Mouse (Mus musculus) liver, embryonic 13.5 days (tissue): ENCODE data around the gene Prkce. TPM values are rescaled to one million over a fixed set of nuclear protein-coding genes. Genes with fewer than 3 reads are reported as not detected.

Experiments used
- ATAC-seq: fragments of 200-750 bp; cut with Nextera tagmentation; 2 replicates; pipeline ENCODE4 v1.8.0; 2017; ENCODE audit warnings: low read depth, mild to moderate bottlenecking, moderate number of reproducible peaks, moderate library complexity
- DNase-seq: peaks from one replicate; pipeline ENCODE4 v3.0.0; 2022
- H3K27ac ChIP-seq: fragments of 300-500 bp; sonication (generic); 2 replicates; pipeline ENCODE4 v1.5.1; 2015; ENCODE audit warnings: moderate library complexity, mild to moderate bottlenecking, inconsistent platforms
- H3K27me3 ChIP-seq: fragments of 300-500 bp; sonication (generic); 2 replicates; pipeline ENCODE4 v1.6.1; 2015; ENCODE audit warnings: mild to moderate bottlenecking, inconsistent platforms
- H3K36me3 ChIP-seq: fragments of 300-500 bp; sonication (generic); 2 replicates; pipeline ENCODE4 v1.6.1; 2015; ENCODE audit warnings: mild to moderate bottlenecking, inconsistent platforms
- H3K4me1 ChIP-seq: fragments of 300-500 bp; sonication (generic); replicated peaks from 2 replicates; pipeline ENCODE4 v1.6.1; 2015; ENCODE audit warnings: inconsistent platforms
- H3K4me2 ChIP-seq: fragments of 300-500 bp; sonication (generic); 2 replicates; pipeline ENCODE4 v1.6.1; 2015; ENCODE audit warnings: inconsistent platforms, mild to moderate bottlenecking, moderate library complexity
- H3K4me3 ChIP-seq: fragments of 300-500 bp; sonication (generic); replicated peaks from 2 replicates; pipeline ENCODE4 v1.5.1; 2015; ENCODE audit warnings: mild to moderate bottlenecking, inconsistent platforms
- H3K9ac ChIP-seq: fragments of 300-500 bp; sonication (generic); 2 replicates; pipeline ENCODE4 v1.6.1; 2015; ENCODE audit warnings: mild to moderate bottlenecking, inconsistent platforms
- H3K9me3 ChIP-seq: fragments of 300-500 bp; sonication (generic); replicated peaks from 2 replicates; pipeline ENCODE4 v1.6.1; 2016; ENCODE audit warnings: inconsistent platforms
- WGBS: fragments of 180-500 bp; shearing (Covaris S2); methylation state at CpG from one replicate; pipeline ENCODE4 v1.1.7; 2015; ENCODE audit not compliant: insufficient replicate concordance; 5-methylcytosine and 5-hydroxymethylcytosine counted together
- polyA plus RNA-seq: library from polyadenylated mRNA; unstranded; fragments of >200 nt; fragmentation: Nextera tagmentation; extraction: Ambion mirVana; gene quantifications from 2 replicates; pipeline ENCODE4 v1.2.1, GENCODE M21; 2015

Prkce gene
- polyA plus RNA-seq, 1 experiment from 2014 or later: 0.90 TPM

DNA sequence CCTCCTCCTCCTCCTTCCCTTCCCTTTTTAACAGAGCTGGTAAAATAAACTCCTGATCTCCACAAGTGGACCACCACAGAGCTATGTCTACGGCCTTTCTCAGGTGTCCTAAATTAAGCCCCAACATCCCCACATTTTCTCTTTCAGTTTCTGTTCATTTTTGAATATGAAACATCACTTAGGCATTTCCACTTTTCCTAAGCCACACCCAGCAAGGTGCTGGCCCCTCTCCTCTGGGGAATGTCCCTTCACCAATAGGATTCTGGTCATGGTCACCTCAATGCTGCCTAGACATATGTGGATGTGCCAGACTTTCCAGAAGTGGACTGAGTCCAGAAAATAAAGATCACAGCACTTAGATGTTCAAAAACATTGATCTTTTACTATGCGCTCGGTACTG lies 193.3 kb downstream of the Prkce start:
- H3K4me1 ChIP-seq: 0 out of 2 replicates have a peak, but pooled peaks cover 3% of the 10 kb centered on the region
- no peak overlapping the region for H3K4me3 ChIP-seq
- WGBS: 86% methylated on average over 3 of the region's 3 CpGs
- no peak overlapping the region for H3K4me2 ChIP-seq
- no peaks in the 10 kb centered on the region for H3K27me3 ChIP-seq
- H3K9ac ChIP-seq: no peak overlapping the region
- ATAC-seq: no peak
- no peak for DNase-seq
- H3K27ac ChIP-seq: no peak overlapping the region
- no peaks in the 10 kb centered on the region for H3K36me3 ChIP-seq
- no peaks in the 10 kb centered on the region for H3K9me3 ChIP-seq

DNA sequence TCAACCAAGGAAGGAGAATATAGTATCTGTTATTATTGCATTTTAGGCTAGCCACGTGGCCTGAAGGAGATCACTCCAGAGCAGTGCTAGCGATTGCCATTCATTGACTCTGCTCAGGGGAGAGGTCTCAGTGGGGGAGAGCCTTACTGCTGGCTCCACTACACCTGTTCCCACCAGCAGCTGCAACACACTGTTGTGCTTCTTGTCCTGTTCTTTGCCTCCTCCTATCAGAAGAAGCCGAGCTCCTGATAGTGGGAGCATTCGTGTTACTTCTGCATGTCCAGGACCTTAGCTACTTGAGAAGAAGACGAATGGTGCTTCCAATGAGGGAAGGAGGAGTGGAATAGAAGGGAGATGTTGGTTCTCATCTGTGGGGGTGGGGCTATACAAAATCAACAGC lies 195.8 kb downstream of the Prkce start:
- 51% methylated on average over 5 of the region's 5 CpGs for WGBS
- DNase-seq (no peak), ATAC-seq (no peak)
- H3K9me3 ChIP-seq: no peaks in the 10 kb centered on the region
- H3K4me1 ChIP-seq: 0 out of 2 replicates have a peak, but pooled peaks cover 3% of the 10 kb centered on the region
- no peaks in the 10 kb centered on the region for H3K27me3 ChIP-seq
- no peak overlapping the region for H3K4me3 ChIP-seq
- no peaks in the 10 kb centered on the region for H3K36me3 ChIP-seq
- H3K9ac ChIP-seq: no peak overlapping the region
- H3K4me2 ChIP-seq: no peak overlapping the region
- no peak overlapping the region for H3K27ac ChIP-seq

DNA sequence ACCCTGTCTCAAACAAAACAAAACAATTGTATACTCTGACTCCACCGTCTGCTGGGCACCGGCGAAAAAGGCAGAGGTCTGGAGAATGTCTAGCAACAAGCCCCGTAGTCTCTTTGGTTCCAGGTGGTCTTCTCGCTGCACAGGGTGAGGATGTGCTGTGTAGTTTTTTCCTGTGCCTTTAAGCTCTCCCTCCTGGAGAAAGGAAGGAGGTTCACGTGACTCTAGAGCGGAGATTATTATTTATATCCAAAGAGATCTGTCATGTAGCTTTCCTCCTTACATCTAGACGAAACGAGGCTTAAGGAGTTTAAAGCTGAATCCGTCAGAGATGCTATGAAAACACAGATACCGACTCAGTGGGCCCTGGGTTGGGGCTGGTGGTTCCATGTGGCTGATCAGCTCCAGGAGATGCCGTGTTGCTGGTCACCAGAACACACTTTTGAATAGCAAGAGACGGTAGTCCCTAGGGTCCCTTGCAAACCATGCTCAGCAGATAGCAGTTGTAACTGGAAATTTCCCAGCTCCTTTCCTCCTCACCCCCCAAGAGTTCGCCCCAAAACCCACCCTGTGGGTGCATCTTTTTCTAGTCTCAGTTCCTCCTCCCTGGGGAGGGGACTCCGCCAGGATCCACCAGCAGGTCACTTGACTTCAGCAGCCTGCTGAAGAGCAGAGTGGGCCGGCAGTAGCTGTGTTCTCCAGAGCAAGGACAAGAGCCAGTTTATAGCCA lies 196.9 kb downstream of the Prkce start:
- ATAC-seq (no peak), DNase-seq (no peak)
- Histone ChIP-seq H3K9ac (no peak overlapping the region), H3K4me3 (no peak overlapping the region), H3K27me3 (no peaks in the 10 kb centered on the region), H3K36me3 (no peaks in the 10 kb centered on the region), H3K27ac (no peak overlapping the region), H3K9me3 (no peaks in the 10 kb centered on the region), H3K4me1 (0 out of 2 replicates have a peak, but pooled peaks cover 3% of the 10 kb centered on the region), H3K4me2 (no peak overlapping the region)
- 64% methylated on average over 16 of the region's 16 CpGs for WGBS

DNA sequence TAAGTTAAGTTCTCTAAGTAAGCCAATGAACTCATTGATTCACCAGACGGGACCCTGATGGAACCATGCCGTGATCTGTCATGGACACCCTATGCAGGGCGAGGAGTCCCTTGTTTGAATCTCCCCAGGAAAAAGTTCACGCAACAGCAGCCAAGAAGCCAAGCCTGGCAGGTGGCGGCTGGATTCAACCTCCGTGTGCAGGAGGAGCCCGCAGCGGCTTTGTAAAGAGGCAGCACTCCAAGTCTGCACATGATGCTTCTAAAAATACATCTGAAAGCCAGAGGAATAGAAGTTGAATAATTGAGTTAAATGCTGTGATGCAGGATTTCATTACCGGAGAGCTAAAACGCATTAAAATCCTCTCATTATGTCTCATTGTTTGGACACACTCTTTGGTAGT lies 199.3 kb downstream of the Prkce start:
- no peak overlapping the region for H3K4me3 ChIP-seq
- no peaks in the 10 kb centered on the region for H3K9me3 ChIP-seq
- no peak overlapping the region for H3K4me2 ChIP-seq
- ATAC-seq (no peak), DNase-seq (no peak)
- H3K27me3 ChIP-seq: no peaks in the 10 kb centered on the region
- H3K4me1 ChIP-seq: peaks cover 8% of the 10 kb centered on the region; the same call in 1 of the 2 replicates
- no peaks in the 10 kb centered on the region for H3K36me3 ChIP-seq
- 74% methylated on average over 10 of the region's 10 CpGs for WGBS
- H3K9ac ChIP-seq: no peak overlapping the region
- no peak overlapping the region for H3K27ac ChIP-seq

DNA sequence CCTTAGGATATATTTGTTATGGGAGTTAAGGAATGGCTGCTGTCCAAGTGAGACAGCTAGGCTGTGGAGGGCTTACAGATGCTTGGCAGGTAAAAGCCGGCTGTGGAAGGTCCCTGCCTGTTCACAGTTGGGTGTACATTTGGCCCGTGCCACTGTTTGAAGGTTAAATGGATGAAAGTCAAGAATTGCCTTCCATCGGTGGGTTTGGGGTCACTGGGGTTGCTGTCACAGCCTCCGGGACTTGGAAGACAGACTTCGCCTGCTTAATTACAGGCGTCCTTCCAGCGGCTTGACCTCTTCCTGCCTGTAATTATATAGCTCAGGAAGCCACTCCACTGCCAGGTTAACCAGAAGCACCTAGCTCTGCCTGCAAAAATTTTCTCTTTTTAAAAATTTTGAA lies 200.1 kb downstream of the Prkce start:
- H3K27me3 ChIP-seq: no peaks in the 10 kb centered on the region
- no peak overlapping the region for H3K4me3 ChIP-seq
- no peak for ATAC-seq
- H3K4me1 ChIP-seq: peaks cover 8% of the 10 kb centered on the region; the same call in 1 of the 2 replicates
- no peak overlapping the region for H3K9ac ChIP-seq
- no peak overlapping the region for H3K27ac ChIP-seq
- 58% methylated on average over 7 of the region's 7 CpGs for WGBS
- no peak for DNase-seq
- H3K36me3 ChIP-seq: no peaks in the 10 kb centered on the region
- H3K4me2 ChIP-seq: no peak overlapping the region
- H3K9me3 ChIP-seq: no peaks in the 10 kb centered on the region

DNA sequence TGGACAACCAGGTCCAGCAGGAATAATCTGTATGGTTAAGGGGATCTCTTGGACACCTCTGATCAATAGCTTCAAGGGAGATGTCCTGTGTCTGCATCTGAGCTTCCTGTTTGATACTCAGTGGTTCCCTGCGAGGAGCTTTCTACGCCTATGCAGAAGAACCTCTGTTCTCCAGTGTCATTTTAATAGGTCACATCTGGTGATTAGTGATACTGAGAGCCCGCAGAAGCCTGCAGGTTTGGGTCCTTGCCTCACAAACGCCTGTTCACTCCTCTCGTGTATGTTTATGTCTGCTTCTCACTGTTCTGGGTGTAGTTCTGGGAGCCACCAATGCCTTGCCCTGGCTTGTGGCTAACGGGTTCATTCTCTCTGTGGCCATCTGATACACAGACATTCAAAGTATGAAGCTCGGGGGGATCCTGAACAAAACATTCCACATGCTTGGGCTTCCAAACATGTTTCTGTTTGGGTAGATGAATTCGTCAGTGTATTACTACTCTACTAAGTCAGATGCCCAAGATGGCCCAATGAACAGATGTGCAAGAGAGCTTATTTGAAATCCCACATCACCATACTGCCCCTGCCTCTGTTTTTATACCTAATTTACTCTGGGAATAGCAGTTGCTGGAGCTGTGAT lies 202.6 kb downstream of the Prkce start:
- no peak overlapping the region for H3K27ac ChIP-seq
- no peaks in the 10 kb centered on the region for H3K36me3 ChIP-seq
- H3K9ac ChIP-seq: no peak overlapping the region
- no peak for DNase-seq
- H3K9me3 ChIP-seq: no peaks in the 10 kb centered on the region
- 53% methylated on average over 8 of the region's 8 CpGs for WGBS
- no peak for ATAC-seq
- H3K4me3 ChIP-seq: no peak overlapping the region
- H3K4me2 ChIP-seq: no peak overlapping the region
- no peaks in the 10 kb centered on the region for H3K27me3 ChIP-seq
- peaks cover 4% of the 10 kb centered on the region; the same call in 1 of the 2 replicates for H3K4me1 ChIP-seq

DNA sequence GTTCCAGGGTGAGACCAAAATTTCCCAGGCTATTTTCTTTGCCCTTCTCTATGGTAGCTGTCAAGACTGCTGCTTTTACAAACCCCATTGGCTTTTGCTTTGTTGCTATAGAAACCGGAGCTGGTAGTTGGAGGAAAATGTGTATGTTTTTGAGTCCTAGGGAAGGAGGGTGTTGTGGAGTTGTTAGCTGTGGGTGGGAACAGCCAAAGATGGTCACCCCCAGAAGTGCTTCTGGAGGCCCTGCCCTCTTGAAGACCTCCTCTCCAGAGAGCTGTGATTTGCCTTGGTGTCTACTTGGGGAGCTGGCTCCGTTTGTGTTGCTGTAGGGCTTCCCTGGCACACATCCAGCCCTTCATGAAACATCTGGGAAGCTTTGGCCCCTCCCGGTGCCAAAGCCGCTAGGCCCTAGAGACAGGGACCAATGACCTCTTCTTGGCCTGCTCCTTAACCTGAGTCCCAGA lies 203.5 kb downstream of the Prkce start:
- H3K36me3 ChIP-seq: no peaks in the 10 kb centered on the region
- no peak overlapping the region for H3K9ac ChIP-seq
- no peak for ATAC-seq
- H3K4me3 ChIP-seq: no peak overlapping the region
- H3K9me3 ChIP-seq: no peaks in the 10 kb centered on the region
- no peak overlapping the region for H3K27ac ChIP-seq
- H3K4me1 ChIP-seq: peaks cover 4% of the 10 kb centered on the region; the same call in 1 of the 2 replicates
- no peak overlapping the region for H3K4me2 ChIP-seq
- no peaks in the 10 kb centered on the region for H3K27me3 ChIP-seq
- WGBS: 67% methylated on average over 4 of the region's 4 CpGs
- DNase-seq: no peak

DNA sequence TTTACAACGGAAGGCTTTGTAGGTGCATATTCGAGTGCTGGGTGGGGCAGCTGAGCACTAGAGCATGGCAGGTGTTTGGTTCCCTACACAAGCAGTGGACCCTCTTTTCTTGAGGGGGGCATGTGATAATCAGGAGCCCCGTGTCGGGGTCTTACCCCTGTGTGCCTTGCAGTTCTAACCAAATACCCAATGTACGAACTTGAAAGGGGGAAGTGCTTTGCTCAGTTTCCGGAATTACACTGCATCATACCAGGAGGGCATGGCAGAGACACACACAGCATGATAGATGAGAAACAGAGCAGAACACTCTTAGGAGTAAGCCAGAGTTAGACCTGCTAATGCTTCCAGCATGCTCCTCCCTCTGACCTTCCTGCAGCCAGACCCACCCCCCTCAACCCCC lies 208.8 kb downstream of the Prkce start:
- Histone ChIP-seq H3K27me3 (no peaks in the 10 kb centered on the region), H3K9me3 (no peaks in the 10 kb centered on the region), H3K27ac (no peak overlapping the region), H3K4me2 (no peak overlapping the region), H3K36me3 (no peaks in the 10 kb centered on the region), H3K9ac (no peak overlapping the region), H3K4me1 (no peaks in the 10 kb centered on the region), H3K4me3 (no peak overlapping the region)
- no peak for ATAC-seq
- WGBS: 66% methylated on average over 6 of the region's 6 CpGs
- DNase-seq: no peak

DNA sequence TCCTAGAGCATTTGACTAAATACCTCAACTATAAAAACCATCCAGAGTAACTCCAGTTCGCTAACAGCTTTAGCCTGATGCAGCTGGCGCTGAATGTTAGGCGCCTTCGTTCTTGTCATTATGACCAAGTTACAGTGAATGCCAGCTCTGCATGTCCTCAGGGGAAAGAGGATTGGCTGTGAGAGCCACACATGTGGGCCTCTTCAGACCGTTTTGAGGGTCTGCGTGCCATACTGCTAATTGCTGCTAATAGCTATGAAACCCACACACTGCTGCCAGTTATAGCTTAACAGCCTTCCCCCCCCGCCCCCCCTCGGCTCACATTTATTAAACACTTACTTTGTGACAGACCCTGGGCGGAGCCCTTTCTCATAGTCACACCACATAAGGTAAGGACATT lies 210.3 kb downstream of the Prkce start:
- Histone ChIP-seq H3K4me3 (no peak overlapping the region), H3K4me2 (no peak overlapping the region), H3K27me3 (no peaks in the 10 kb centered on the region), H3K9ac (no peak overlapping the region), H3K36me3 (no peaks in the 10 kb centered on the region), H3K27ac (no peak overlapping the region), H3K9me3 (no peaks in the 10 kb centered on the region), H3K4me1 (peaks cover under 1% of the 10 kb centered on the region; the same call in 1 of the 2 replicates)
- 82% methylated on average over 9 of the region's 9 CpGs for WGBS
- ATAC-seq (no peak), DNase-seq (no peak)

DNA sequence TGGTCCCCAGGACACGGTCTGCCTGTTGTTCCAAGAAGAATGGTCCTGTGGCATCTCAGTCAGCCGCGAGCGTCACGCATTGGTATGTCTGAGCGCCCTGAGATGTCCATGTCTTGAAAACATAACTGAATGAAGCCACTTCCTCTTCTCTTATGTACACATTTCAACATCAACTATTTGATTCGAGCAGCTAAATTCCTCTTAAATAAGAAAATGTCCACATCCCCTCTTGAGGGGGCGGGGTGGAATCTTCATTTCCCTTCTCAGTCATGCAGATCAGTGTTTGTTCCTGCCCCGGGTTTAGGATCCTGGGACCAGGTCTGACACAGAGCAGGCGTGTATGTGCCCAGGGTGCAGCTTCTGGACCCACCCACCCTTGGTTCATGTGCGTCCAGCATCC lies 211.0 kb downstream of the Prkce start:
- no peaks in the 10 kb centered on the region for H3K36me3 ChIP-seq
- no peak for ATAC-seq
- no peak for DNase-seq
- no peak overlapping the region for H3K4me2 ChIP-seq
- no peak overlapping the region for H3K4me3 ChIP-seq
- H3K9ac ChIP-seq: no peak overlapping the region
- 75% methylated on average over 11 of the region's 11 CpGs for WGBS
- no peaks in the 10 kb centered on the region for H3K9me3 ChIP-seq
- peaks cover 8% of the 10 kb centered on the region for H3K4me1 ChIP-seq
- no peaks in the 10 kb centered on the region for H3K27me3 ChIP-seq
- H3K27ac ChIP-seq: no peak overlapping the region

DNA sequence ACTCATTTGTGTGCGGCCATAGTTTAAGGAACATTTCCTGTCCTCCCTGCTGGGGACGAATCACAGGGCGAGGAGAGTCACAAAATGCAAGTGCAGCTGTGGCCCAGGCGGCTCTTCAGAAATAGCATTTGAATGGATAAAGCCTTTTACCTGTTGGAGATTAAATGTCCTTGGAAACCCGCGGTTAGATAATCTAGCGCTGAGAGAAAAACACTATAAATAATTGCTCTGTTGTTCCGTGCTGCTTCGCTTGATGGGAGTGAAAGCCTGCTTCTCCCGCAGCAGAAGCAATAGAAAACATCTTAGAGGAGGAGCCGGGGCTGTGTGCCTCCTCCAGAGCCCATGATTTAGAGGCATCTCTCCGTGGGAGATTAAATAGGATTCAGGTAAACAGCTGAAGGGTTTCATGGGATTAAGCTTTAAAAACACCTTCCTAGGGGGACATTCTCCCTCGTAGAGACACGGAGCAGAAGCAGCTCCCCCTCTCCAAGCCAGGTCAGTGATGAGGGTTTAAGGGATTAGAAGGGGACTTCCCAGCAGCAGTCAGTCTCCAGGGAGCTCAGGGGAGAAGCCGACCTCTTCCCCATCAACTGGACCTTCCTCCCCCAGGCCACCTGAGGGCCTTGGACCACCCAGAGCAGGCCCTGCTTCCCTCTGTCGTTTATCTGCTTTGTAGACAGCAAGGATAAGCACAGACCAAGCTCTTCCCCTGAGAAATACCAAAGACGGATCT lies 212.0 kb downstream of the Prkce start:
- ATAC-seq (no peak), DNase-seq (no peak)
- peaks cover 15% of the 10 kb centered on the region for H3K4me1 ChIP-seq
- WGBS: 42% methylated on average over 17 of the region's 17 CpGs
- H3K27me3 ChIP-seq: no peaks in the 10 kb centered on the region
- H3K27ac ChIP-seq: no peak overlapping the region
- H3K36me3 ChIP-seq: no peaks in the 10 kb centered on the region
- H3K9ac ChIP-seq: no peak overlapping the region
- H3K4me2 ChIP-seq: no peak overlapping the region
- H3K4me3 ChIP-seq: no peak overlapping the region
- no peaks in the 10 kb centered on the region for H3K9me3 ChIP-seq
